8 mouse cellular contexts compared by ENCODE assay signal in genomic region chr19:4992904-4993303, GRCm38 (mm10). TPM values are rescaled to one million over a fixed set of nuclear protein-coding genes. Genes with fewer than 3 reads are reported as not detected.
DNase-seq lines count a peak whose midpoint lies in the region.

No protein-coding gene starts in this region.

- peak; percentile 19 for DNase-seq in thymus, postnatal 14 days
- DNase-seq in thymus, adult 18-20 months = no peak
- peak; percentile 84 for DNase-seq in adrenal gland, postnatal 25 days
- DNase-seq in frontal cortex, adult 2 months (ENCODE audit: extremely low spot score in 1 of 2, low spot score in 1 of 2) = peak; percentile 93 to 94
- peak; percentile 60 for DNase-seq in heart, postnatal 25 days (ENCODE audit: low spot score)
- DNase-seq in left cerebral cortex, postnatal 4 days = peak; percentile 69
- DNase-seq in right cerebral cortex, postnatal 4 days = peak; percentile 72
- no peak for DNase-seq in spleen, postnatal 10 days (ENCODE audit: low spot score in 2 of 2)

- intact Hi-C loops in heart, postnatal 25 days (cut with DNase I) = loop anchor here (1.0 to 10.0 kb wide), 2 partner anchors 8 to 368 kb away; partner anchors contain the start of gene Rce1
- intact Hi-C loops in left cerebral cortex, postnatal 4 days (cut with DNase I) = no loop called here

RNA-seq across cellular contexts. Expression of gene Npas4, which starts 2.8 kb away (rescaled TPM):
- 0.33 and 0.43 TPM in 2 replicates for total RNA-seq in adrenal gland, postnatal 25 days (2021)
- 19.8 and 36.8 TPM in 2 replicates for polyA plus RNA-seq in frontal cortex, adult 2 months (2012; rRNA removed)
- total RNA-seq in heart, postnatal 25 days (2021) = under 1 TPM in 1 of 2 experiments, not detected in 1; 0.06 TPM
- total RNA-seq in left cerebral cortex, postnatal 4 days (2021) = 1 to 10 TPM; 5.5 to 6.8 TPM

RNA-seq across cellular contexts. Expression of gene Slc29a2, which starts 30.8 kb away (rescaled TPM):
- total RNA-seq in adrenal gland, postnatal 25 days (2021) = 4.9 and 5.0 TPM in 2 replicates
- 23.2 and 26.5 TPM in 2 replicates for polyA plus RNA-seq in frontal cortex, adult 2 months (2012; rRNA removed)
- 10 to 100 TPM; 12.2 to 13.3 TPM for total RNA-seq in heart, postnatal 25 days (2021)
- total RNA-seq in left cerebral cortex, postnatal 4 days (2021) = 10 to 100 TPM; 29.5 to 32.1 TPM

RNA-seq across cellular contexts. Expression of gene Mrpl11, which starts 31.0 kb away (rescaled TPM):
- total RNA-seq in adrenal gland, postnatal 25 days (2021) = 51.7 and 51.8 TPM in 2 replicates
- 52.3 and 64.9 TPM in 2 replicates for polyA plus RNA-seq in frontal cortex, adult 2 months (2012; rRNA removed)
- total RNA-seq in heart, postnatal 25 days (2021) = 10 to 100 TPM; 70.9 to 73.2 TPM
- total RNA-seq in left cerebral cortex, postnatal 4 days (2021) = 10 to 100 TPM; 68.5 to 73.6 TPM

RNA-seq across cellular contexts. Expression of gene B4gat1, which starts 45.7 kb away (rescaled TPM):
- 16.3 and 41.8 TPM in 2 replicates for total RNA-seq in adrenal gland, postnatal 25 days (2021)
- 96.1 and 97.4 TPM in 2 replicates for polyA plus RNA-seq in frontal cortex, adult 2 months (2012; rRNA removed)
- 10 to 100 TPM; 47.0 to 47.3 TPM for total RNA-seq in heart, postnatal 25 days (2021)
- 10 to 100 TPM; 64.1 to 76.4 TPM for total RNA-seq in left cerebral cortex, postnatal 4 days (2021)

RNA-seq across cellular contexts. Expression of gene AC124502.3, which starts 45.8 kb away (rescaled TPM):
- total RNA-seq in adrenal gland, postnatal 25 days (2021) = 1.7 and 9.8 TPM in 2 replicates
- polyA plus RNA-seq in frontal cortex, adult 2 months (2012; rRNA removed) = 4.4 and 5.4 TPM in 2 replicates
- 1 to 10 TPM; 2.2 TPM for total RNA-seq in heart, postnatal 25 days (2021)
- total RNA-seq in left cerebral cortex, postnatal 4 days (2021) = 1 to 10 TPM; 5.3 to 5.5 TPM

Comparison
In these comparisons a context has a peak if more than half of its experiments do, and no peak if none do; other contexts are left out.
1. DNase-seq: peak in thymus, postnatal 14 days (single experiment), adrenal gland, postnatal 25 days (single experiment), frontal cortex, adult 2 months (2 of 2), heart, postnatal 25 days (single experiment), left cerebral cortex, postnatal 4 days (single experiment) and right cerebral cortex, postnatal 4 days (single experiment); none in thymus, adult 18-20 months (0 of 2) and spleen, postnatal 10 days (0 of 2).